Mouse (Mus musculus): ENCODE measurements around the gene Kif26b.

GRCm38 (mm10) chr1:178835805-178836204 lies 306.9 kb downstream of the Kif26b start:
- TF ChIP-seq POLR2A (IDR thresholded peaks at IDR 0.05; ENCODE audit: borderline replicate concordance, control insufficient read depth, low read depth, low read length): no peak
- no peak for TF ChIP-seq CTCF (IDR thresholded peaks at IDR 0.05; ENCODE audit: control insufficient read depth, insufficient read depth, low read length)
